Mouse (Mus musculus) ES-E14 (cell line): ENCODE results near the gene Bhlhe40.

ENCODE experiments used
- CHD2 ChIP-seq: IDR thresholded peaks from 2 replicates; pipeline ENCODE4 v1.6.1; 2014; ENCODE audit warnings: mild to moderate bottlenecking, low read depth, low read length, inconsistent platforms
- MAFK ChIP-seq: IDR thresholded peaks from 2 replicates; pipeline ENCODE4 v1.6.1; 2014; ENCODE audit warnings: mild to moderate bottlenecking, low read depth, low read length, inconsistent platforms; ENCODE audit not compliant: insufficient read depth
- ZC3H11A ChIP-seq: IDR thresholded peaks from 2 replicates; pipeline ENCODE4 v1.6.1; 2012; ENCODE audit warnings: low read depth, mild to moderate bottlenecking, inconsistent platforms, low read length, borderline replicate concordance

DNA sequence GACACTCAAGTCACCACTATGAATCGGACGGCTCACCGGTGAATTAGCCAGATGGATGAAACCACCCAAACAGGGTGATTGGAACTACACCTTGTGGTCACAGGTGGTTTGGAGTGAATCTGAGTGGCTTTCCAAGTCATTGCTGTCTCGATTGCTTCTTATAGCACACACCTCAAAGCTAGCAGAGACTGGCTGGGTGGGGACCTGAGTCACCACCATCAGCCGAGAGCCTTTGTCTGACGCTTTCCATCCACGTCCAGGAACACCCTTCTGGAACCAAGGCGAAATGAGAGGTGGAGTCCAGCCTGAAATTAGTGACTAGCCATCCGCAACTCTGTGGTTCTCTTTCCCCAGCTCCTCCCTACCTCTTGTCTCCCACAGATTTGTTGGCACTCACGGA, 36.9 kb downstream of the Bhlhe40 start:
- TF ChIP-seq CHD2 (no peak), MAFK (no peak), ZC3H11A (no peak)
